Mouse (Mus musculus) CH12.LX (cell line): ENCODE results near the gene Fam126b. TPM values are rescaled to one million over a fixed set of nuclear protein-coding genes. Genes with fewer than 3 reads are reported as not detected.
"Not testable (repeated sequence)": the region's sequence is repeated elsewhere in the genome, so short reads cannot be mapped to it uniquely, and the experiment has no call there.

Experiments
- DNase-seq: peaks from one replicate; pipeline ENCODE4 v3.0.0-alpha.2; 2013; ENCODE audit errors: extremely low read depth
- H3K27ac ChIP-seq: 2 replicates; pipeline ENCODE4 v1.5.1; 2012; ENCODE audit warnings: low read depth, mild to moderate bottlenecking, control low read depth, moderate library complexity; ENCODE audit not compliant: insufficient read depth
- H3K27me3 ChIP-seq: replicated peaks from 2 replicates; pipeline ENCODE3; 2012; ENCODE audit warnings: inconsistent platforms
- H3K36me3 ChIP-seq, 2 experiments: replicated peaks in 1 of 2; 2 replicates each; pipeline versions ENCODE3 to v1.6.1; 2012; ENCODE audit warnings: inconsistent platforms in 1 of 2, low read length in 1 of 2, mild to moderate bottlenecking in 1 of 2, mixed read lengths in 1 of 2, moderate library complexity in 1 of 2; ENCODE audit not compliant: control insufficient read depth in 1 of 2, insufficient read depth in 1 of 2
- H3K4me1 ChIP-seq, 2 experiments: 2 replicates each; pipeline ENCODE4 v1.6.1; 2012; ENCODE audit warnings: inconsistent platforms in 1 of 2, moderate library complexity in 1 of 2; ENCODE audit not compliant: insufficient read depth in 2 of 2, control insufficient read depth in 1 of 2
- H3K4me2 ChIP-seq: 2 replicates; pipeline ENCODE4 v1.6.1; 2012; ENCODE audit warnings: low read depth, mild to moderate bottlenecking, control low read depth; ENCODE audit not compliant: poor library complexity, insufficient read depth, severe bottlenecking
- H3K4me3 ChIP-seq, 3 experiments: fragments of 150-350 bp in 1 of 3; sonication (generic) in 1 of 3; replicated peaks in 1 of 3; 2 replicates each; pipeline versions ENCODE3 to v1.5.1; 2011 to 2012; ENCODE audit warnings: low read depth in 2 of 3, low read length in 2 of 3, mild to moderate bottlenecking in 2 of 3, moderate library complexity in 2 of 3, control low read depth in 1 of 3, improper control_type of control experiment in 1 of 3, inconsistent platforms in 1 of 3, mixed read lengths in 1 of 3; ENCODE audit not compliant: poor library complexity in 1 of 3
- H3K79me2 ChIP-seq: replicated peaks from 2 replicates; pipeline ENCODE4 v1.6.1; 2012; ENCODE audit warnings: mild to moderate bottlenecking, moderate library complexity; ENCODE audit not compliant: control insufficient read depth, poor library complexity, insufficient read depth, severe bottlenecking; ENCODE audit errors: extremely low read depth
- H3K9ac ChIP-seq: 2 replicates; pipeline ENCODE4 v1.6.1; 2012; ENCODE audit warnings: low read depth, mild to moderate bottlenecking, control low read depth, moderate library complexity; ENCODE audit not compliant: insufficient read depth
- H3K9me3 ChIP-seq: replicated peaks from 2 replicates; pipeline ENCODE3; 2012; ENCODE audit warnings: low read length, inconsistent platforms, mixed read lengths
- BHLHE40 ChIP-seq: IDR thresholded peaks from 2 replicates; pipeline ENCODE4 v1.6.1; 2011; ENCODE audit warnings: mild to moderate bottlenecking, low read depth, low read length, improper control_type of control experiment
- CHD1 ChIP-seq: IDR thresholded peaks from 2 replicates; pipeline ENCODE4 v1.6.1; 2012; ENCODE audit warnings: low read depth, low read length, improper control_type of control experiment, inconsistent platforms
- ELF1 ChIP-seq: IDR thresholded peaks from 2 replicates; pipeline ENCODE4 v1.6.1; 2014; ENCODE audit warnings: low read depth, mild to moderate bottlenecking, inconsistent platforms, low read length, improper control_type of control experiment
- EP300 ChIP-seq: IDR thresholded peaks from 2 replicates; pipeline ENCODE4 v1.6.1; 2011; ENCODE audit warnings: low read length, improper control_type of control experiment
- ETS1 ChIP-seq: conservative IDR thresholded peaks from 2 replicates; pipeline ENCODE4 v1.6.1; 2012; ENCODE audit warnings: low read depth, mild to moderate bottlenecking, inconsistent platforms, low read length, improper control_type of control experiment, moderate library complexity
- GABPA ChIP-seq: IDR thresholded peaks from 2 replicates; pipeline ENCODE4 v1.6.1; 2012; ENCODE audit warnings: low read depth, low read length, improper control_type of control experiment, inconsistent platforms; ENCODE audit not compliant: insufficient replicate concordance
- MAX ChIP-seq: IDR thresholded peaks from 2 replicates; pipeline ENCODE4 v1.6.1; 2011; ENCODE audit warnings: low read length, improper control_type of control experiment
- MEF2A ChIP-seq: IDR thresholded peaks from 2 replicates; pipeline ENCODE4 v1.6.1; 2014; ENCODE audit warnings: low read depth, mild to moderate bottlenecking, inconsistent platforms, low read length, improper control_type of control experiment, borderline replicate concordance
- MXI1 ChIP-seq: IDR thresholded peaks from 2 replicates; pipeline ENCODE4 v1.6.1; 2011; ENCODE audit warnings: mild to moderate bottlenecking, low read depth, low read length, improper control_type of control experiment
- RAD21 ChIP-seq: IDR thresholded peaks from 2 replicates; pipeline ENCODE4 v1.6.1; 2011; ENCODE audit warnings: low read depth, mild to moderate bottlenecking, low read length, improper control_type of control experiment, moderate library complexity
- RCOR1 ChIP-seq: conservative IDR thresholded peaks from 2 replicates; pipeline ENCODE4 v1.6.1; 2012; ENCODE audit warnings: low read depth, mild to moderate bottlenecking, inconsistent platforms, low read length, improper control_type of control experiment
- TCF12 ChIP-seq: IDR thresholded peaks from 2 replicates; pipeline ENCODE4 v1.6.1; 2014; ENCODE audit warnings: low read depth, mild to moderate bottlenecking, inconsistent platforms, low read length, improper control_type of control experiment
- UBTF ChIP-seq: IDR thresholded peaks from 2 replicates; pipeline ENCODE4 v1.6.1; 2012; ENCODE audit warnings: low read depth, mild to moderate bottlenecking, inconsistent platforms, low read length, improper control_type of control experiment, moderate library complexity
- USF1 ChIP-seq: IDR thresholded peaks from 2 replicates; pipeline ENCODE4 v1.6.1; 2014; ENCODE audit warnings: low read depth, mild to moderate bottlenecking, inconsistent platforms, low read length, improper control_type of control experiment
- USF2 ChIP-seq: conservative IDR thresholded peaks from 2 replicates; pipeline ENCODE4 v1.6.1; 2011; ENCODE audit warnings: low read depth, low read length, improper control_type of control experiment
- ZMIZ1 ChIP-seq: IDR thresholded peaks from 2 replicates; pipeline ENCODE4 v1.6.1; 2012; ENCODE audit warnings: low read depth, mild to moderate bottlenecking, inconsistent platforms, low read length, improper control_type of control experiment
- dilution Hi-C: fragments of 300-500 bp; cut with MboI; formaldehyde crosslinking; loops from 2 replicates; pipeline ENCODE4 v1.14.3; 2020; ENCODE audit warnings: low sequenced_read_pairs; ENCODE audit not compliant: extremely low pct_unique_long_range_greater_than_20kb, extremely low pct_ligation_motif_present
- in situ Hi-C: fragments of 300-500 bp; cut with MboI; formaldehyde crosslinking; loops from 3 replicates; pipeline ENCODE4 v1.14.3; 2019; ENCODE audit warnings: low sequenced_read_pairs, low pct_ligation_motif_present, low pct_unique_long_range_greater_than_20kb, mixed read lengths
- polyA plus RNA-seq: library from polyadenylated mRNA; unstranded; fragments of >175 nt; gene quantifications from 2 replicates; pipeline ENCODE4 v1.2.1, GENCODE M21; 2012; ENCODE audit warnings: low read depth; ENCODE audit not compliant: insufficient read length
- total RNA-seq, 2 experiments: library from RNA; depleted of rRNA; stranded (reverse); fragments of 300-350 nt in 1 of 2; fragments of >200 nt in 1 of 2; gene quantifications; 2 replicates each; pipeline ENCODE4 v1.2.3; 2012 to 2014

Gene Fam126b
- total and polyA plus RNA-seq, 3 experiments = 3.6 to 5.5 (median 4.6) TPM

DNA sequence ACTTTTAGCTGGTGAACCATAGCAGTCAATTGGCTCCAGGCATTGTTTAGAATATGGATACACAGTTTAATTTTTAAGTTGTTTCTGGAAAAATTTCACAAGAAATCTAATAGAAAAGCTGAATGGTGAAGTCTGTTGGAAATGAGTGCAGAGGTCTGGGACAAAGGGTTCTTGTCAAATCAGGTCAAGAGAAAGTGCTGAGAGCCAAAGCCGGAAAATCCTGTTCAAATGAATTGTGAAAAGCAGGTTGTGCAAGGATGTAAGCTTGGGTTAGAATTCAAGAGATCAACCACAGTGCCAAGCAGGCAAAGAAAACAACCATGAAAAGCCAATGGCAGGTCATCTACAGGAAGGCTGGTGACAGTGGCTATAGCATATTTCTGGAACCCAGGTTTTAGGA lies 24.0 kb upstream of the Fam126b start:
- no peak overlapping the region for H3K9ac ChIP-seq
- H3K27me3 ChIP-seq = no peaks in the 10 kb centered on the region
- no peak overlapping the region for H3K4me3 ChIP-seq
- no peaks in the 10 kb centered on the region for H3K79me2 ChIP-seq
- no peak for TF ChIP-seq EP300
- no peak for TF ChIP-seq RAD21
- TF ChIP-seq UBTF = no peak
- TF ChIP-seq MAX = no peak
- TF ChIP-seq ETS1 = no peak
- no peak for TF ChIP-seq TCF12
- no peak for TF ChIP-seq MXI1
- TF ChIP-seq USF1 = no peak
- no peak for TF ChIP-seq BHLHE40
- no peak for TF ChIP-seq ELF1
- H3K9me3 ChIP-seq = no peaks in the 10 kb centered on the region
- no peaks in the 10 kb centered on the region for H3K36me3 ChIP-seq
- no peak overlapping the region for H3K27ac ChIP-seq
- no peak for DNase-seq
- H3K4me2 ChIP-seq = no peak overlapping the region
- H3K4me1 ChIP-seq = peaks cover 0 to 3% of the 10 kb centered on the region in 2 experiments; a peak in 1 of 4 replicates
- dilution Hi-C loops (no loop called here), in situ Hi-C loops (no loop called here)

DNA sequence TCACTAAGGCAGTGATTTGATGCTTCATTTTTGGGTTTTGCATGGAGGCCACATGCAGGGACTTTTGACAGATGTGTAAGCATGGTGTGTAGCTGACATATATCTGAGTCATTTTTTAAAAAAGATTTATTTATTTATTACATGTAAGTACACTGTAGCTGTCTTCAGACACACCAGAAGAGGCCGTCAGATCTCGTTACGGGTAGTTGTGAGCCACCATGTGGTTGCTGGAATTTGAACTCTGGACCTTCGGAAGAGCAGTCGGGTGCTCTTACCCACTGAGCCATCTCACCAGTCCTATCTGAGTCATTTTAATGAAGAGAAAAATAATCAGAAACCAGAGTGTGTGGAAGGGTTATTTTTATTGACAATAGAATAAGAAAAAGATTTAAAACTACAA lies 23.5 kb upstream of the Fam126b start:
- H3K4me2 ChIP-seq, H3K9ac ChIP-seq, H3K4me3 ChIP-seq, H3K9me3 ChIP-seq, H3K27ac ChIP-seq, in situ Hi-C loops, DNase-seq, H3K36me3 ChIP-seq, H3K4me1 ChIP-seq, H3K79me2 ChIP-seq, H3K27me3 ChIP-seq, dilution Hi-C loops: not testable (repeated sequence)

DNA sequence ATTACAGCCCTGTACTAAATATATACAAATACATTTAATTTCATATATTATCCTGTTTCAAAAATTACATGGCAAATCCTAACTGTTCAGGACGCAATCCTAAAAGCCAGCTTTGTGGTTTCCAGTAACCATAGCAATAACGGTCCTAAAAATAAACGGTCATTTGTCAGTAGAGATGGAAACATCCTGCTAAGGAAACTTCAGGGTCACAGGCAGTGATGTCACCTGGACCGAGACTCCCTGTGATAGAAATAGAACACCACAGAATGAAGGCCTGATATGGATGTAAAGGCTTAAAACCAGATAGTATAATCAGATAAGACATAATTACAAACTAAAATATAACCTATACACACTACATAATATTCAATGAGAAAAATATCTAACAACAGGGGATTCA lies 17.6 kb upstream of the Fam126b start:
- peak; percentile 19 for DNase-seq
- Histone ChIP-seq H3K36me3 (no peaks in the 10 kb centered on the region), H3K4me3 (no peak overlapping the region), H3K4me2 (no peak overlapping the region), H3K9ac (no peak overlapping the region), H3K27ac (no peak overlapping the region), H3K9me3 (no peaks in the 10 kb centered on the region)
- TF ChIP-seq MEF2A (peak; percentile 21; the same call in 1 of the 2 replicates), ZMIZ1 (no peak), RAD21 (no peak), CHD1 (no peak), USF2 (no peak), RCOR1 (no peak), GABPA (no peak)
- TF ChIP-seq, all 38 proteins: peak for 1
- in situ Hi-C loops = no loop called here
- H3K27me3 ChIP-seq = no peaks in the 10 kb centered on the region
- H3K79me2 ChIP-seq = no peaks in the 10 kb centered on the region
- H3K4me1 ChIP-seq = peaks cover 0 to 4% of the 10 kb centered on the region in 2 experiments; a peak in 1 of 4 replicates
- dilution Hi-C loops = no loop called here
